Mouse (Mus musculus): ENCODE results near the gene Vax2. TPM values are rescaled to one million over a fixed set of nuclear protein-coding genes. Genes with fewer than 3 reads are reported as not detected.

Vax2 gene
- polyA plus RNA-seq, 1 experiment from 2014 or later, result not detected

GRCm38 (mm10) chr6:83717026-83717425 lies 6.0 kb downstream of the Vax2 start:
- DNase-seq (ENCODE audit: low spot score) (no peak), ATAC-seq (ENCODE audit: low FRiP score) (no peak)
- Histone ChIP-seq H3K9ac (no peak overlapping the region), H3K4me1 (replicated peaks; ENCODE audit: control insufficient read depth, insufficient read depth, low read length) (no peaks in the 10 kb centered on the region), H3K27me3 (ENCODE audit: control insufficient read depth, insufficient read depth, low read length) (peaks cover 99% of the 10 kb centered on the region), H3K27ac (no peak overlapping the region), H3K36me3 (replicated peaks; ENCODE audit: control insufficient read depth, insufficient read depth) (no peaks in the 10 kb centered on the region), H3K9me3 (ENCODE audit: control insufficient read depth, low read length) (no peaks in the 10 kb centered on the region), H3K4me2 (replicated peaks) (no peak overlapping the region), H3K4me3 (replicated peaks; ENCODE audit: low read length) (no peak overlapping the region)
- under 1% methylated on average over 8 of the region's 8 CpGs for WGBS

- WGBS, result 27% methylated on average over 6 of the region's 6 CpGs
- ATAC-seq (ENCODE audit: low FRiP score), result no peak
- H3K4me3 ChIP-seq (replicated peaks; ENCODE audit: low read length), result no peak overlapping the region
- no peaks in the 10 kb centered on the region for H3K36me3 ChIP-seq (replicated peaks; ENCODE audit: control insufficient read depth, insufficient read depth)
- H3K27ac ChIP-seq, result no peak overlapping the region
- H3K9ac ChIP-seq, result no peak overlapping the region
- H3K27me3 ChIP-seq (ENCODE audit: control insufficient read depth, insufficient read depth, low read length), result peaks cover 75% of the 10 kb centered on the region
- no peak for DNase-seq (ENCODE audit: low spot score)
- no peaks in the 10 kb centered on the region for H3K9me3 ChIP-seq (ENCODE audit: control insufficient read depth, low read length)
- no peaks in the 10 kb centered on the region for H3K4me1 ChIP-seq (replicated peaks; ENCODE audit: control insufficient read depth, insufficient read depth, low read length)
- H3K4me2 ChIP-seq (replicated peaks), result no peak overlapping the region
Observed at GRCm38 (mm10) chr6:83722526-83722925, 11.5 kb downstream of the Vax2 start.

GRCm38 (mm10) chr6:83727178-83727577 lies 16.1 kb downstream of the Vax2 start:
- H3K9ac ChIP-seq, result no peak overlapping the region
- no peaks in the 10 kb centered on the region for H3K36me3 ChIP-seq (replicated peaks; ENCODE audit: control insufficient read depth, insufficient read depth)
- no peaks in the 10 kb centered on the region for H3K9me3 ChIP-seq (ENCODE audit: control insufficient read depth, low read length)
- DNase-seq (ENCODE audit: low spot score) (no peak), ATAC-seq (ENCODE audit: low FRiP score) (no peak)
- H3K4me2 ChIP-seq (replicated peaks), result no peak overlapping the region
- WGBS, result 47% methylated on average over 4 of the region's 4 CpGs
- H3K27ac ChIP-seq, result no peak overlapping the region
- H3K4me1 ChIP-seq (replicated peaks; ENCODE audit: control insufficient read depth, insufficient read depth, low read length), result no peaks in the 10 kb centered on the region
- no peak overlapping the region for H3K4me3 ChIP-seq (replicated peaks; ENCODE audit: low read length)
- peaks cover 34% of the 10 kb centered on the region for H3K27me3 ChIP-seq (ENCODE audit: control insufficient read depth, insufficient read depth, low read length)

GRCm38 (mm10) chr6:83728488-83728887 lies 17.4 kb downstream of the Vax2 start:
- H3K27me3 ChIP-seq (ENCODE audit: control insufficient read depth, insufficient read depth, low read length), result peaks cover 23% of the 10 kb centered on the region
- no peaks in the 10 kb centered on the region for H3K9me3 ChIP-seq (ENCODE audit: control insufficient read depth, low read length)
- H3K4me1 ChIP-seq (replicated peaks; ENCODE audit: control insufficient read depth, insufficient read depth, low read length), result no peaks in the 10 kb centered on the region
- 91% methylated on average over 3 of the region's 3 CpGs for whole genome bisulfite sequencing
- no peak for ATAC-seq (ENCODE audit: low FRiP score)
- H3K9ac ChIP-seq, result no peak overlapping the region
- DNase-seq (ENCODE audit: low spot score), result no peak
- no peak overlapping the region for H3K27ac ChIP-seq
- no peaks in the 10 kb centered on the region for H3K36me3 ChIP-seq (replicated peaks; ENCODE audit: control insufficient read depth, insufficient read depth)
- no peak overlapping the region for H3K4me3 ChIP-seq (replicated peaks; ENCODE audit: low read length)
- no peak overlapping the region for H3K4me2 ChIP-seq (replicated peaks)

GRCm38 (mm10) chr6:83729350-83729970 lies 18.4 kb downstream of the Vax2 start:
- H3K27ac ChIP-seq, result no peak overlapping the region
- H3K9me3 ChIP-seq (ENCODE audit: control insufficient read depth, low read length), result 0 out of 2 replicates have a peak, but pooled peaks cover 3% of the 10 kb centered on the region
- H3K4me3 ChIP-seq (replicated peaks; ENCODE audit: low read length), result no peak overlapping the region
- no peak overlapping the region for H3K4me2 ChIP-seq (replicated peaks)
- no peaks in the 10 kb centered on the region for H3K36me3 ChIP-seq (replicated peaks; ENCODE audit: control insufficient read depth, insufficient read depth)
- H3K27me3 ChIP-seq (ENCODE audit: control insufficient read depth, insufficient read depth, low read length), result peaks cover 15% of the 10 kb centered on the region
- ATAC-seq (ENCODE audit: low FRiP score) (no peak), DNase-seq (ENCODE audit: low spot score) (no peak)
- 68% methylated on average over 14 of the region's 14 CpGs for WGBS
- H3K9ac ChIP-seq, result no peak overlapping the region
- no peaks in the 10 kb centered on the region for H3K4me1 ChIP-seq (replicated peaks; ENCODE audit: control insufficient read depth, insufficient read depth, low read length)

GRCm38 (mm10) chr6:83731128-83731527 lies 20.1 kb downstream of the Vax2 start:
- ATAC-seq (ENCODE audit: low FRiP score) (no peak), DNase-seq (ENCODE audit: low spot score) (no peak)
- no peak overlapping the region for H3K4me2 ChIP-seq (replicated peaks)
- no peaks in the 10 kb centered on the region for H3K4me1 ChIP-seq (replicated peaks; ENCODE audit: control insufficient read depth, insufficient read depth, low read length)
- H3K27me3 ChIP-seq (ENCODE audit: control insufficient read depth, insufficient read depth, low read length), result peaks cover 9% of the 10 kb centered on the region; the same call in 1 of the 2 replicates
- H3K9me3 ChIP-seq (ENCODE audit: control insufficient read depth, low read length), result 0 out of 2 replicates have a peak, but pooled peaks cover 4% of the 10 kb centered on the region
- no peak overlapping the region for H3K27ac ChIP-seq
- H3K36me3 ChIP-seq (replicated peaks; ENCODE audit: control insufficient read depth, insufficient read depth), result no peaks in the 10 kb centered on the region
- WGBS, result 30% methylated on average over 5 of the region's 5 CpGs
- no peak overlapping the region for H3K4me3 ChIP-seq (replicated peaks; ENCODE audit: low read length)
- no peak overlapping the region for H3K9ac ChIP-seq

- Histone ChIP-seq H3K4me1 (replicated peaks; ENCODE audit: control insufficient read depth, insufficient read depth, low read length) (no peaks in the 10 kb centered on the region), H3K4me3 (replicated peaks; ENCODE audit: low read length) (no peak overlapping the region), H3K36me3 (replicated peaks; ENCODE audit: control insufficient read depth, insufficient read depth) (no peaks in the 10 kb centered on the region), H3K9me3 (ENCODE audit: control insufficient read depth, low read length) (0 out of 2 replicates have a peak, but pooled peaks cover 4% of the 10 kb centered on the region), H3K27me3 (ENCODE audit: control insufficient read depth, insufficient read depth, low read length) (no peaks in the 10 kb centered on the region; the same call in 1 of the 2 replicates), H3K4me2 (replicated peaks) (no peak overlapping the region), H3K27ac (no peak overlapping the region), H3K9ac (no peak overlapping the region)
- 40% methylated on average over 13 of the region's 13 CpGs for WGBS
- no peak for DNase-seq (ENCODE audit: low spot score)
- ATAC-seq (ENCODE audit: low FRiP score), result no peak
Observed at GRCm38 (mm10) chr6:83737311-83737710, 26.2 kb downstream of the Vax2 start.

GRCm38 (mm10) chr6:83738596-83738995 lies 27.5 kb downstream of the Vax2 start:
- no peaks in the 10 kb centered on the region for H3K4me1 ChIP-seq (replicated peaks; ENCODE audit: control insufficient read depth, insufficient read depth, low read length)
- H3K36me3 ChIP-seq (replicated peaks; ENCODE audit: control insufficient read depth, insufficient read depth), result no peaks in the 10 kb centered on the region
- H3K9ac ChIP-seq, result no peak overlapping the region
- 0 out of 2 replicates have a peak, but pooled peaks cover 4% of the 10 kb centered on the region for H3K9me3 ChIP-seq (ENCODE audit: control insufficient read depth, low read length)
- DNase-seq (ENCODE audit: low spot score) (no peak), ATAC-seq (ENCODE audit: low FRiP score) (no peak)
- H3K27ac ChIP-seq, result no peak overlapping the region
- no peak overlapping the region for H3K4me2 ChIP-seq (replicated peaks)
- no peaks in the 10 kb centered on the region; the same call in 1 of the 2 replicates for H3K27me3 ChIP-seq (ENCODE audit: control insufficient read depth, insufficient read depth, low read length)
- H3K4me3 ChIP-seq (replicated peaks; ENCODE audit: low read length), result no peak overlapping the region
- 94% methylated on average over 6 of the region's 6 CpGs for WGBS

- H3K9me3 ChIP-seq (ENCODE audit: control insufficient read depth, low read length), result no peaks in the 10 kb centered on the region
- no peaks in the 10 kb centered on the region for H3K36me3 ChIP-seq (replicated peaks; ENCODE audit: control insufficient read depth, insufficient read depth)
- H3K27me3 ChIP-seq (ENCODE audit: control insufficient read depth, insufficient read depth, low read length), result no peaks in the 10 kb centered on the region
- no peaks in the 10 kb centered on the region for H3K4me1 ChIP-seq (replicated peaks; ENCODE audit: control insufficient read depth, insufficient read depth, low read length)
- ATAC-seq (ENCODE audit: low FRiP score) (no peak), DNase-seq (ENCODE audit: low spot score) (no peak)
- H3K9ac ChIP-seq, result no peak within 1 kb of the TSS
- no peak within 1 kb of the TSS for H3K4me3 ChIP-seq (replicated peaks; ENCODE audit: low read length)
- no peak within 1 kb of the TSS for H3K4me2 ChIP-seq (replicated peaks)
- H3K27ac ChIP-seq, result no peak within 1 kb of the TSS
- 65% methylated on average over 5 of the region's 5 CpGs for whole genome bisulfite sequencing
Observed at GRCm38 (mm10) chr6:83742761-83743160, 31.7 kb downstream of the Vax2 start, which contains the start of gene Atp6v1b1. Gene Atp6v1b1 (plus strand): TSS chr6:83742990.

Measured in hindbrain, embryonic 14.5 days (tissue).